Mouse (Mus musculus) heart, adult 2 months (tissue): Measurements from ENCODE around the gene Fgfr2.

Source experiments
- CTCF ChIP-seq: fragments of 200-600 bp; IDR thresholded peaks from 2 replicates; pipeline ENCODE4 v1.8.1; 2022; ENCODE audit warnings: antibody characterized with exemption, mild to moderate bottlenecking, moderate library complexity
- EP300 ChIP-seq: fragments of 200-500 bp; IDR thresholded peaks from 2 replicates; pipeline ENCODE4 v1.6.1; 2011; ENCODE audit warnings: low read depth, low read length, control low read depth; ENCODE audit not compliant: insufficient read depth
- POLR2A ChIP-seq: fragments of 200-500 bp; IDR thresholded peaks from 2 replicates; pipeline ENCODE4 v1.6.1; 2011; ENCODE audit warnings: mild to moderate bottlenecking, low read depth, low read length, control low read depth; ENCODE audit not compliant: insufficient read depth

DNA sequence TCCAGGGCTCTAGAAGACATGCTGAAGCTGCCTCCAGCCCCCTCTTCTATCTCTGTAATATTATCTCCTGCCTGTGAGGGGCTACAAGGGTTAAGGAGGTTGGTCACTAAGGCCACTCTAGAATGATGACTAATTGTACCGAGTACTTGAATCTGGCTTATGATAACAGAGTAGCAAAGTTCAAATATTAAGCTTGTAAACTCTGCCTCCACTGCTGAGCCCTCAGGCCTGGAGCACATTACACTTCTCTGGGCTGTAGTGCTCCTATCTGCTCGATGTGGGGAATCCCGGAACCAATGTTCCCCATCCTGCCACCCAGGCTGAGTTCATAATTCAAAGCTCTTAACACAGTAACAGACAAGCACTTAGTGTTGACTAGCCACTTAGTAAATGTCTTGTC is 2806.9 kb downstream of the Fgfr2 start:
- TF ChIP-seq EP300 (no peak), POLR2A (no peak), CTCF (no peak)
